Mouse (Mus musculus): ENCODE measurements at regions not wholly inside any gene's neighbourhood (a gene's known extent, or its start where the extent isn't known, plus 50 kb on each side); places are given as distances from the start of the nearest gene placed in this dataset.

DNA sequence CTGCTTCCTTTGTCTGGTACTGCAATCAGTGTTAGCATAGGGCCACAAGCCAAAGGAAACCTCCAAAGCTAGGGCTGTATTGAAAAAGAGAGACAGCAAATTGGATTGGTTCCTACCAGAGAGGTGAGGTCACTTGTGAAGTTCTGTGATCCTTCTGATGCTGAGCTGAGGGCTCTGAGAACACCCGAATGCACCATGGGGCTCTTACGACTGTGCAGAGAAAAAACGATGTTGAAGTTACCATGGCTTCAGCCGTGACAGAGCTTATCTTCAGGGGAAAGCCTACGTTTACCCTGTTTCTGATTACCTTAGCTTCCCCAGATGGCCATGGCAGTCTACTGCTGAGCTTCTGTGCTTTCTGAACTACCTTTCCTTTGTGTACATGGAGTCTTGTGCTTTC, 53.9 kb upstream of the Fmo9 start:
- no peak for DNase-seq (ENCODE audit: low spot score in 2 of 2)

DNA sequence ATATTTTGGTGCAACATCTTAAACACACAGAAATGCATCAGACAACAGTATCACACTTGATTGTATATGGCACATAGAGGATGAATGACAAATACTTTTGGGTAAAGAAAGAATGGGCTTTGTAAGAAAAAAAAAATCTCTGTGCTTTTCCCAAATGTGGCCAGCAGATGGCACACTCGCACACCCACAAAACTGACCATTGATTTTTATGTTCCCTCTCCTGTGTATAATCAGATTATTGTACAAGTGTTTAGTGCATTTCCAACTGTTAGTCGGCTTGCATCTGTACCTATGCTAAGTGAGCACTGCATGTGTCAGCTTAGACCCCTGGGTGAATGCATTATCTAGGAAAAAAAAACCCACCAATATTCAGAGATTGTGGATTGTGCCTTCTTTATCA, 56.4 kb upstream of the Fmo9 start:
- peak in 1 of 2 experiments; percentile 14 for DNase-seq (ENCODE audit: low spot score in 2 of 2)

DNA sequence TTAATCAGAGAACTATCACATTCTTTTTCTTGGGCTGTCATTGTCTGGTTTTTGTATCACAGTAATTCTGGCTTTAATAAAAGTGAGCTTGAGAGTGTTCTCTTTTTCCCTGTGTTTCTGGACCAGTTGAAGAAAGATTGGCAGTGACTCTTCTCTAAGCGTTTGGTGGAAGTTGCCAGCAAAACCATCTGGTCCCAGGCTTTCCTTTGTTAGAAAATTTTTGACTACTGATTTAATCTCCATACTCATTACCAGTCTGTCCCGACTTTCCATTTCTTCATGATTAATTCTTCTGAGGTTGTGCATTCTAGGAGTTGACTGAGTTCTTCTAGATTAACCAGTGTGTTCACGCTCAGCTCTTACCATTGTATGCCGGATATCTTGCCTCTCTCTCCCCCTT, 68.6 kb upstream of the Fmo9 start:
- DNase-seq (ENCODE audit: low spot score in 2 of 2) = peak; percentile 51 to 59

DNA sequence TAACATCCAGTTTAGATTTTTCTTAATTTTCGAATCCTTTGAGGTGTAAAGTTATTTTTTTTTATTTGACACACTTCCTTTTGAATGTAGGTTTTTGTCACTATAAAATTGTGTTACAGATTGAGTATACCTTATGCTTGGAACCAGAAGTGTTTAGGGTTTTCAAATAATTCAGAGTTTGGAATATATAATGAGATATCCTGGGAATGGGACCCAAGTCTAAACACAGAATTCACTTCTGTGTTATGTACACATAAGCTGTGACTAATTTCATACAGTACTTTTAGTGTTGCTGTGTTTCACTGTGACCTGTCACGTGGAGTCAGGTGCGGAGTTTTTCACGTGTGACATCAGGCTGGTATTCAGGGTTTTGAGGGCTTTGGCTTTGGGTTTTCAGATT, 69.1 kb upstream of the Fmo9 start:
- no peak for DNase-seq (ENCODE audit: low spot score in 2 of 2)

DNA sequence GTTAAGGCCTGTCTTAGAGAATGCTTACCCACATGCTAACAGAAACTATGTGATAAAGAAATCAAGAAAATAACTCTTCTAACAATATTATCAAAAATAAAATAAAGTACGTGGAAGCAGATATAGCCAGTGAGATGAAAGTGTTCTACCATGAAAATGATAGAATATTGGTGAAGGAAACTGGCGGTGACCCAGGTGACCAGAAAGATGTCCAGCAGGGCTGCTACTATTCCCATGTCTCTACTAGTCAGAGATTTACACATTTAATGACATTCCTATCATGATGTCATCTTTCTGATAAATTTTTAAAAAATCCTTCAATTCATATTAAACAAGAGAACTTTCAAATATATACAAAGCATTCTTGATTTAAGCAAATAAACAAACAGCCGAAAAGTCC, 69.8 kb upstream of the Fmo9 start:
- no peak for DNase-seq (ENCODE audit: low spot score in 2 of 2)

DNA sequence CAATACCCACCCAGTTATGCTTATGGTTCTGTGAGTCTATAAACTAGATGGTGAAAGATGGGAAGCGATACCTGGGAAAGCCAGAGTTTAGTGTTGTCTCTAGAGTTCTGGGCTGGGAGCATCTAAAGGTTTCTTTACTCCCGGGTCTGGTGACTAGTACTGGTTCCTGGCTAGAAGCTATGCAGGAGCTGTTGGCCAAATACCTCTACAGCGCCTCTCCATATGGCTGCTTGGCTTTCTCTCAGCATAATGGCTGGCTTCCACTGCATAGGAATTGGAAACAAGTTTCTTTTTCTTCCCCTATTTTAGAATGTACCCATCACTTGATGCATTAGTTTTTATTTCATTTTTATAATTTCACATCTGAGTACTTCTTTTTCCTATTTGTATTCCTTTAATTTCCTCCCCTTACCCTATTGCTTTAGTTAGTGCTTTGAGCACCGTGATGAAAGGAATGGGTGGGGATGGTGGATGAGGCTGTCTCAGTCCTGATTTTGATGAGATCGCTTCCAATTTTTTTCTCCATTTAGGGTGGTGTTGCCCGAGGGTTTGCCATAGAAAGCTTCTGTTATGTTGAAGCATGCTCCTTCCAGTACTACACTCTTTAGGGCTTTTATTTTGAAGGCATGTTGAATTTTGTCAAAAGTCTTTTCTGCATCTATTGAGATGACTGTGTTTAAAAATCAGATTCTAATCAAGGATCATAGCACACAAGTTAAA, 71.5 kb upstream of the Fmo9 start:
- peak; percentile 22 to 49 for DNase-seq (ENCODE audit: low spot score in 2 of 2)

DNA sequence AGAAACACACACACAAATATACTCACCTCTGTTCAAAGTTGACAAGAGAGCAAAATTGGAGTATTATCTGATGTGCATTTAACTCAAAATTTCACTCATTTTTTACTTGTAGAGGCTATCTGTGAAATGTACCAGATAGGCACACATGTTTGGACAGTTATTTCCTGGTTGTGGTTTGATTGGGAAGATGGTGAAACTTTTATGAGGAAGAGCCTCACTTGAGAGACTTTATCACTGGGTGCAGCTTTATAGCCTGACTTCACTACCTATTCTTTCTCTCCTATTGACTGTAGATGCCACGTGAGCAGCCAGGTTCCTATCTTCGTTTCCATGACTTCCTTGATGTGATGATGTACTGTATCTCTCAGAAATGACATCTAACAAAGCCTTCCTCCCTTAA, 77.3 kb upstream of the Fmo9 start:
- DNase-seq (ENCODE audit: low spot score in 2 of 2) = no peak

DNA sequence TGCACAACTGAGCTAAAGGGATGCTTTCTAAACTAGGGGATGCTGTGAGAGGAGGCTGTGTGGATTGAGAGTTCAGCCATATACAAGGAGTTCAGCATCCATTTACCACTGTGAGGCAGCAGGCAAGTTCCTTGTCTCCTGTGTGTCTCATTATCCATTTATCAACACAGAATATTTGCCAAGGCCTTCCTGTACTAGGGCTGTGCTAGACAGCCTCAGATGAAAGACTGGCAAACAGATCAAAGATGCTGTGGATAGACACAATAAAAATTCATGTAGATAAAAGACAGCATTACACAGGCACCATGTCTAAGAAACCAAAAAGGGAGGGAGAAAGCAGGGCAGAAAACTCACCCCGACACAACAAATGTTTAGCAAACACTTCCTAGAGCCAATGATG, 91.5 kb upstream of the Fmo9 start:
- no peak for DNase-seq (ENCODE audit: low spot score in 2 of 2)

DNA sequence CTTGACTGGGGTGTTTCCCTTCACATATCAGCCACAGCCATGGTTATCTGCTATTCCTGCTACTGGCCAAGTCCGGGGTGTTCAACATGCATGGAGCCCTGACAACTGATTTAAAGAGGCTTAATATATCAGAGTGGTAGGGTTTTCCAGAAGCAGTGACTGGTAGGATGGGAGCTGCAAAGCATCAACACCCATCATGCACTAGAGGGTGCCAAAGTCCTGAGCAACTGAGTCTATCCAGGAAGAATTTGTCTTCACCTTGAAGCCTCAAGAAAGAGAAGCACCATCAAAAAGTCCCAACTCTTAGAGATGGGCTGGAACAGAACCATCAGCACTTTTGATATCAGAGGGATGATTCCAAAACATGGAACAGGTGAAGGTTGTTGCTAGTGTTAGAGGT, 100.5 kb upstream of the Fmo9 start:
- peak in 1 of 2 experiments; percentile 49 for DNase-seq (ENCODE audit: low spot score in 2 of 2)

DNA sequence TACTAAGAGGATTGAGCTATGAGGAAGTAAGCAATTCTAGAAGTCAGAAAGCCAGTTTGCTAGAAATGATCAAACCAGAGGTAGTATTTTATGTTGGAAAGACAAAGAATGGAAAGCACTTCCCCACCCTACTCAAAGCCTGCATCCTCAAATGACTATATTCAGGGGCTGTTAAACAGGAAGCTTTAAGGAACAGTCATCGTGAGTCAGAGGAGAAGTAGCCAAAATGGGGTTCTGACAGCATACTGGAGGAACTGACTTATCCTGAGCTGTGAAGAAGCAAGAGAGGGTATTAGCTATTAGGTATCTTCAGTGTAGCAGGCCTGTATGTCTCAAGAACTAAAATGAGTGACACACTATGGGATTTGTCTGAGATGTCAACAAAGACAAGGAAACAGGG, 106.3 kb upstream of the Fmo9 start:
- no peak for DNase-seq (ENCODE audit: low spot score in 2 of 2)

DNA sequence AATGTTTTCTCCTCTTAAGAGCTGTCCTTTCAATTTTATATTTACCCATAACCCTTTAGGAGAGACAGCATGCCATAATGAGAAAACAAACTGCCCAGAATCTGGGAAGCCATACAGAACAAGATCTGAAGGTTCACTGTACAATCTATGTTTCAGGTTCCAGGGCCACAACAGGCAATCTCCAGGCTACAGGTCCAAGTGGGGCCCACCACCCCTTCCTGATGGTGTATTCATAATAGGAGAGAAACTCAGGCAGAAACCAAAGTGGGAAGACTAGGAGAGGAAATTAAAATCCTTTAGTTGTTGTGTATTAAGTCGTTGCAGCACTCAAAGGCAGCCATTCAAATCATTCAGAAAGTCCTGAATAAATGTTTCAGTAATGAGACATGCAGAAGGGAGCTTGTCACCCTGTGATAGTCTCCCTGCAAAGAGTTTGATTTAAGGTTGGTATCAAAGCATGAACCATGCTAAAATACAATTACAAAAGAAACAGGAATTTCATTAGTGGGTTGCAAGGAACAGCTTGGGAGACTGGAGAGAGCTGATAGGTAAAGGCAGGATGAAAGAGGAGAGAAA, 107.3 kb upstream of the Fmo9 start:
- DNase-seq (ENCODE audit: low spot score in 2 of 2) = no peak

DNA sequence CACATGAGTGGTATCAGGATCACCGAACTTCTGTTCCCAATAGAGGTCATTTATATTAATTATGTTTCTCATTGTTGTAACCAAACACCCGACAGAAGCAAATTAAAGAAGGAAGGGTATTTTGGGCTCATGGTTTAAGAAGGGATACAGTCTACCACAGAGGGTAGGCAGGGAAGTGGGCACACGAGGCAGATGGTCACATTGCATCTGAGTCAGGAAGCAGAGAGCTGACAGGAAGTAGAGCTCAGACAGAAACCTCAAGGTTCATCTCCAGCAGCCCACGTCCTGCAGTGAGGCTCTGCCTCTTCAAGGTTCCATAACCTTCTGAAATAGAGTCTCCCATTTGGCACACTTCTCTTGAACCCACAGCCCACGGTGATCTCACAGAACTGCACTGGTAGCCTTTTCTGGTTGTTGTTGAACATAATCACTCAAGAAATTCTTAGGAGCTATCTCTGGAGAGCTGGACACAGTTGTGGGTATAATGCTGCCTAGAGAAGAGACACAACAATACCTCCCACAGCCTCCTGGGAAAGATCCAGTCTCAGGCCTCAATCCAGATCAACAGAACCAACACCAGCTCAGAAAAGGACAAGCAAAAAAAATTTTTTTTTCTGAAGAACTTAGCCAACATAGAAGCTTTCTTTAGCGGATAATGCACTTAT, 111.5 kb upstream of the Fmo9 start:
- no peak for DNase-seq (ENCODE audit: low spot score in 2 of 2)

DNA sequence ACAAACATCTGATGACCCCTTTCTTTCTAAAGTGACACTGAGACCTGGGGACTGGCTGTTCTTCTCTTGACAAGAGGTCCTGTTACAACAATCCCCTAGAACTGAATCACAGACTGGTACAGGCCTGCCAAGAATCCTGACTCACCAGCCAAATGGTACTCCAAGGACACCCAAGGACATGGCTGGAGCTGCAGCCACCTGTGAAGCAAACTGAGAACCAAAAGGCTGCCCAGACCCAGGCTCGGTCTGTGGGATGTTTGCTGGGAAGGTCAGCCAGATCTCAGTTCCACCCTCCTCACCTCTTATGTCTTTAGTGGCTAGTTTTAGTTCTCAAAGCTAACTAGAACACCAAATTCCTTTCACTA, 112.1 kb upstream of the Fmo9 start:
- DNase-seq (ENCODE audit: low spot score in 2 of 2) = no peak

DNA sequence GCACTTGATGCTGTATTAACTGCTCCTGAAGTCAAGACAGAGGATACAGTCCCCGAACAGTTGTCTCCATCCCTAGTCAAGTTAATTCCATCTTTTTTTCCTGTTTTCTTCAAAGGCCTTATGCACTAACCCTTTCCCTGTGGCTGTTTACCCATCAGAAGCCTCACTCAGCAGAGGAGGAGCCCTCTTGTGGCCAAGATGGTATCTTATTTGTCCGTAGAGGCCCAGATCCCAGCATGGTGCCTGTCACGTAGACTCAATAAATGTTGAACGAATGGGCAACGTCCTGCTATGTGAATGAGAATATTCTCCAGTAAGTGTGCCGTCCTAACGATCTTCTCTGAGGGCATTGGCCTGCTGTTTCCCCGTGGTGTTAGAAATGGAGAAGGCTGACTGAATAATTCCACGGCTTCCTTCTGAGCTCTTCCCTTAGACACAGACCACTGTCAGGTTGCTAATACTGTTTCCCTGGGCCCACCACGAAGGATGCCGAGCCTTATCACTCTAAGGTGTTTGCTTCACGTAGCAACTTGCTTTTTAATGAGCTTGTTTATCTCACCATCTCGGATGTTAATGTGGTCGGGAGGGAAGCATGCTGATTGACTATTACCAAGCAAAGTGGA, 113.1 kb upstream of the Fmo9 start:
- DNase-seq (ENCODE audit: low spot score in 2 of 2) = peak in 1 of 2 experiments; percentile 16

DNA sequence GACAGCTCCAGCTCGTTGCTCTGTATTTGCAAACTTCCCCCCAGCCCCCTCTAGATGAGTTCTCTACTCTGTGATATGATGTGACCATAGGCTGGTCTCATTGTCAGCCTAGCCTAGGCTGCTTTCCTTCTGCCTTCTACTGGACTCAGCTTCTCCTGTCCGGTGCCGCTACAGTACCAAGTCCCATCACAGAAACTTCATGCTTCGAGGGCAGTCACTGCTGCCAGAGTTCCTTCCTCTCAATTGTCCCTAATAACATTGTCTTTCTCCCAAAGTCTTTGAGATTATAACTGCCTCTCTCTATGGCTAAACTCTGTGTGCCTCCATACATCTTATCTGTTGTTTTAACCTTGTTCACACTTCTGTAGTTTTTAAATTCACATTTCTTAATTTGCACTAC, 114.0 kb upstream of the Fmo9 start:
- no peak for DNase-seq (ENCODE audit: low spot score in 2 of 2)

DNA sequence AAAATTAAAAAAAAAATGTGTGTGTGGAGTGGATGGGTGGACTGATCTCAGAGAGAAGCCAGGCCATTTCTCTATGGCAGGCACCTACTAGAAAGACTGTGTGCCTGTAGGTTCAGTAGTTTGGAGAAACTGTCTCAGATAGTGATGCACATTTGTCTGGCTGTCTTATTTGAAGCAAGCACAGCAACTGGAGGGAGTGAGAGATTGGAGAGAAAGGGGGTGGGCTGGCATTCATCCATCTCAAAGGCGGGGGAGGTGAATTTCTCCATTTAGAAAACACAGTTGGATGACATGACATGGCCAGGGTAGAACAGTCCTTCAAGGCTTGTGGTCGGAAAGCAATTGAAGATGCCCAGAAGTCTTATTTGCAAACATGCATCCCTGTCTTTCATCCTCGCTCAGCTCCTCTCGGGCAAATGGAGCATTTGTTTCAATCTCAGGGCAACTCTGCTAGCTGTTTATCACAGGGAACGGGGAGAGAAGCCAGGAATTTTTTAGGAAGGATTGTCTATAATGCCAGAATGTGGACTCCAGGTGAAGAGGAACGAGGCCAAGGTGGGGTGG, 114.8 kb upstream of the Fmo9 start:
- peak; percentile 19 to 37 for DNase-seq (ENCODE audit: low spot score in 2 of 2)

DNA sequence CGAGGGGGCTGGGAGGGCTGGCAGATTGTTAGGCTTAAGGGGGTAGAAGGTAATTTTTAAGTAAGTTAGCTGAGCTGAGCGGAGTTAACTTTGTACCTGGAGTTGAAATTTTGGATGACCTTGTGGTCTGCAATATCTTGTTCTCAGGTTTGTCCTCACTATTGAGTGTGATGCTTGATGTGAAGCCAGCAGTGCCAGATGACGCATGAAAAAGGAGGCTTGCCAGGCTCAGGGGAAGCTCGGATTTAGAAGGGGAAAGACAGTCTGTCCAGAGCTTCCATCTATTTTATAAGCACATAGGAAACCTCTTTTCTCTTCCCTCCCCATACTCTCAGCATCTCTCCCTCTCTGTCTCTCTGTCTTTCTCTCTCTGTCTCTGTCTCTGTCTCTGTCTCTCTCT, 115.3 kb upstream of the Fmo9 start:
- peak in 1 of 2 experiments; percentile 20 for DNase-seq (ENCODE audit: low spot score in 2 of 2)

DNA sequence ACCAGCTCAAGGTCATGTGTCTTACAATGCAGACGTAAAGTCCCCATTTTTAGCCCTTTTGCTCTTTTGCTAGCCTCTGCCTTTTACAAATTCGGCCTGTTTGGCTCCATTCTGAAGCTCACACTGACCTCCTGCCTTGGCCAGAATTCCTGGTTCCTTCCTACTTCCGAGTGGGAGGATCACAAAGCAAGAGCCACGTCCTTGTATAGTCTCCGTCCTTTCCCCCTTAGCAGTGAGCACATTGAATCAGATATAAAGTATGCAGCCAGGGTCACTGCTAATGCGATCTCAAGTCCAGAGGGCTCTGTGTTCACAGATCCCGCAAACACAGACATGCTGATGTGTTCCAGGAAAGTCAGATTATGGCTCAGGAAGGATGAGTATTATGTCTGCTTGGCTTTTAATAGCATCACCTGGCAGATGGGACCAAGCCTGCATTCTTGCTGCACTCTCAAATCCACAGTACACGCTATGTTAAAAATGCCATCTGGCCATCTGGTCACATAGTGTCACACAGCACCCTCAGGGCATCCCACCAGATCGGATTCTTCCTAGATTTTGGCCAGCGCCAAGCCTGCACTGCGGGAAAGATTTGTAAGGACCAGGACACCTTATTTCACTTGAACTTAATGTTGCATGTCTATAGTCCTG, 119.4 kb upstream of the Fmo9 start:
- DNase-seq (ENCODE audit: low spot score in 2 of 2) = no peak

DNA sequence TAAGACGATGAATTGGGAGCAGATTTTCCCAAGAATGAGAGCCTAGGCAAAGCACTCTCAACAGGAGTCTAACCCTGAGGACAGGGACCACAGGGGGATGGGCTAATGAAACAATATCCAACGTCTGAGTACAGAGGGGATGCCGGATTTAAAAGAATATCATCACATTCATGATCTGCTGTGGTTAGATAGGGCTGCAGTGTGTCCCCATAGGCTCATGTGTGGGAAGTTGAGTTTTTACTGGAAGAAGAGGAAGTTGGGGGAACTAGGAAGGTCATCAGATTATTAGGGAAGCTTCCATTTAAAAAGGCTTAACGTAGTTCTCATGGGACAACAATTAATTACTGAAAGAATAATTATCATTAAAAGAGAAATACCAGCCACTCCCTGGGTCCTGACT, 120.3 kb upstream of the Fmo9 start:
- DNase-seq (ENCODE audit: low spot score in 2 of 2) = no peak

DNA sequence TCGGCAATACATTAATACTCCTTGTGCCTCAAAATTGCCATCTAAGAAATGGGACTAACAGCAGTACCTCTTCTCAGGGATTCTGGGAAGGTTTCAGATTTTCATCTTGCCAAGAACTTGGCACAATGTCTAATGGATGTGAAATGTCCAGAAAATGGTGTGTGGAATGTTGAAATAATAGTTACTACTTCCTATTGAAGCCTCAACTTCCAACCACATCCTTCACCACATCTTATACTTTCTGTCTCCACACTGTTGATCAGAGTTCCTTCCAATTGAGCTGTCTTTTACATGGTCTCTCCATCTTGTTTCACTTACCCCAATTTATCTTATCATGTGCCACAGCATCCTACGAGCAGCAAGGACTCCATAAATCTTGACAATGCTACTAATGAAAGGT, 122.3 kb upstream of the Fmo9 start:
- no peak for DNase-seq (ENCODE audit: low spot score in 2 of 2)

DNA sequence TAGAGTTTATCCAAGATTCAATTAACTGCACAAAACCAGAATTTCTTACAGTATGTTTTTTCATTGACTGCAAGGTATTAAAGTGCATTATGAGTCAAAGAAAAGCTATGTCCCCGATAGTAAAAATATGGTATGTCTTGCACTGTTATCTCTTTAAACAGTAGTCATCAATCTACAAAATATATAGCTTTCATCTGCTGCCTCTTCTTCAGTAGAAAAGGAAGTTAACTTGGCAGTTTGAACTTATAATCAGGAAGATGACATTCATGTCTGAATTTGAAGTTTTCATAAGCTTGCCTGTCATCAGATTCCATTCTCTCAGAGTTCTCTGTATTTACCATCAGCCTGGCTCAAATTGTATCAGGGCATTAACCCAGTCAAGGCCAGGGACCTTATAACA, 122.7 kb upstream of the Fmo9 start:
- no peak for DNase-seq (ENCODE audit: low spot score in 2 of 2)
